Mouse (Mus musculus): ENCODE results near the gene Sod3. TPM values are rescaled to one million over a fixed set of nuclear protein-coding genes. Genes with fewer than 3 reads are reported as not detected.

Sod3 gene
- 67.3 TPM for polyA plus RNA-seq (2014; fragmentation: Illumina TruSeq; extraction: RNeasy Lipid Tissue Mini Kit (QIAGEN cat#74804); ENCODE audit: low read depth, low replicate concordance)

DNA sequence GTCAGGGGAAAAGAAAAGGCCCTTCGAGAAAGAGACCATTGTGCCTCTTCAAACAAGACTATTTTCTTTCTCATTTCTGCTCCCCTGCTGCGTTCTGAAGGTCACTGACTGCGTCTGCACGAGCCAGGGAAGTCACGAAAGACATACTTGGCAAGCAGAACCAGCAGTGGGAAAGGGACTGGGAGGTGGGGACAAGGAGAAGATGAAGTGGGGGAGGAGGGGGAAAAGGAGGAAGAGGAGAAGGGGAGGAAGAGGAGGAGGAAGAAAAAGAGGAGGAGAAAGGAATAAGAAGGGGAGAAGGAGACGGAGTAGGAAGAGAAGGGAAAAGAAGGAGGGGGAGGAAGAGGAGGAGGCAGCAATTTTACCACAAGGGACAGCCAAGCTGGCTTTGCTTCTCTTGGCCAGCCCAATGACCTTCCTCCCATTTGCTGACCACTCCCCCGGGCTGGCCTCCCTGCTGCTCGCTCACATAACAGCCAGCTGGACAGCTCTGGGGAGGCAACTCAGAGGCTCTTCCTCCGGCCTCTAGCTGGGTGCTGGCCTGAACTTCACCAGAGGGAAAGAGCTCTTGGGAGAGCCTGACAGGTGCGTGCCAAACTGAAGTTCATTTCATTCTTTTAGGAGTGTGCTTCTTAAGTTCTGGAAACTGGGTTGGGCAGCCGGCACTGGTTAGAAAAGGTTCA, at the start of gene Sod3:
Sod3 (plus strand) TSS at position 324 of the 683 bp plus-strand sequence.

Other genes with a start within 250 kb of the Sod3 start
- 364 TPM for gene Dhx15, start 173.3 kb upstream of the Sod3 start, polyA plus RNA-seq (2014; fragmentation: Illumina TruSeq; extraction: RNeasy Lipid Tissue Mini Kit (QIAGEN cat#74804); ENCODE audit: low read depth, low replicate concordance)
- 6.6 TPM for gene Ccdc149, start 107.7 kb downstream of the Sod3 start, polyA plus RNA-seq (2014; fragmentation: Illumina TruSeq; extraction: RNeasy Lipid Tissue Mini Kit (QIAGEN cat#74804); ENCODE audit: low read depth, low replicate concordance)
- 0.64 TPM for gene Lgi2, start 202.7 kb downstream of the Sod3 start, polyA plus RNA-seq (2014; fragmentation: Illumina TruSeq; extraction: RNeasy Lipid Tissue Mini Kit (QIAGEN cat#74804); ENCODE audit: low read depth, low replicate concordance)

Measured in adrenal gland, adult 10 weeks (tissue).